Mouse (Mus musculus) CD4-positive, CD25-positive, alpha-beta regulatory T cell (primary cell): ENCODE measurements around the gene Parp8. TPM values are rescaled to one million over a fixed set of nuclear protein-coding genes. Genes with fewer than 3 reads are reported as not detected.

ENCODE experiments used
- polyA plus RNA-seq: library from polyadenylated mRNA; unstranded; fragments of 100-300 nt; shearing (Covaris generic); gene quantifications from one replicate; pipeline ENCODE4 v1.2.1, GENCODE M21; 2017

Gene Parp8
- 41.0 TPM for polyA plus RNA-seq

GRCm38 (mm10) chr13:117025226-117026067, at the start of gene Parp8:
Gene Parp8, minus strand, starts transcription at chr13:117025537.

Other genes with a start within 250 kb of the Parp8 start
- gene Emb, start 183.0 kb upstream of the Parp8 start, polyA plus RNA-seq: 103 TPM
- 1.1 TPM for gene Gm17509, start 195.5 kb upstream of the Parp8 start, polyA plus RNA-seq